Mouse (Mus musculus) myocyte (in vitro differentiated cells): ENCODE data around the gene Grid2.

Experiments used
- CEBPB ChIP-seq: IDR thresholded peaks from 2 replicates; pipeline ENCODE4 v1.6.1; 2011; ENCODE audit warnings: mild to moderate bottlenecking, moderate library complexity; ENCODE audit not compliant: poor library complexity, insufficient read depth, severe bottlenecking
- E2F4 ChIP-seq: IDR thresholded peaks from one replicate; pipeline ENCODE4 v1.6.1; 2011; ENCODE audit warnings: mild to moderate bottlenecking, control low read depth, moderate library complexity; ENCODE audit not compliant: insufficient read depth
- MAX ChIP-seq: IDR thresholded peaks from one replicate; pipeline ENCODE4 v1.6.1; 2011; ENCODE audit warnings: low read depth, mild to moderate bottlenecking, control low read depth
- MYOD1 ChIP-seq, 3 experiments: IDR thresholded peaks; one replicate each; pipeline ENCODE4 v1.6.1; 2011; ENCODE audit warnings: control low read depth in 2 of 3, low read depth in 2 of 3, mild to moderate bottlenecking in 2 of 3, moderate library complexity in 1 of 3; ENCODE audit not compliant: insufficient read length in 2 of 3, control insufficient read depth in 1 of 3
- MYOG ChIP-seq, 3 experiments: IDR thresholded peaks; one replicate each; pipeline ENCODE4 v1.6.1; 2011; ENCODE audit warnings: control low read depth in 2 of 3, low read depth in 2 of 3, mild to moderate bottlenecking in 2 of 3; ENCODE audit not compliant: insufficient read length in 2 of 3, control insufficient read depth in 1 of 3, insufficient read depth in 1 of 3
- POLR2A ChIP-seq: IDR thresholded peaks from one replicate; pipeline ENCODE4 v1.6.1; 2011; ENCODE audit warnings: low read depth, mild to moderate bottlenecking, control low read depth, moderate library complexity; ENCODE audit not compliant: insufficient read length
- POLR2AphosphoS2 ChIP-seq: IDR thresholded peaks from one replicate; pipeline ENCODE4 v1.6.1; 2011; ENCODE audit warnings: low read depth, control low read depth; ENCODE audit not compliant: insufficient read length
- REST ChIP-seq: IDR thresholded peaks from one replicate; pipeline ENCODE4 v1.6.1; 2011; ENCODE audit warnings: mild to moderate bottlenecking, control low read depth, moderate library complexity; ENCODE audit not compliant: insufficient read depth, insufficient read length
- SRF ChIP-seq: IDR thresholded peaks from one replicate; pipeline ENCODE4 v1.6.1; 2011; ENCODE audit warnings: low read depth; ENCODE audit not compliant: control insufficient read depth, insufficient read length
- TCF12 ChIP-seq: IDR thresholded peaks from one replicate; pipeline ENCODE4 v1.6.1; 2011; ENCODE audit warnings: mild to moderate bottlenecking, control low read depth; ENCODE audit not compliant: poor library complexity, insufficient read depth, severe bottlenecking
- TCF3 ChIP-seq: IDR thresholded peaks from one replicate; pipeline ENCODE4 v1.6.1; 2011; ENCODE audit warnings: low read depth, control low read depth; ENCODE audit not compliant: insufficient read length
- USF1 ChIP-seq: IDR thresholded peaks from one replicate; pipeline ENCODE4 v1.6.1; 2011; ENCODE audit warnings: low read depth, mild to moderate bottlenecking, control low read depth, moderate library complexity

- TF ChIP-seq POLR2A (no peak), MYOD1 (IDR thresholded peaks at IDR 0.05; ENCODE audit: control insufficient read depth in 1 of 3, insufficient read length in 2 of 3, low read depth in 2 of 3) (no peak), POLR2AphosphoS2 (no peak), MAX (no peak), USF1 (no peak), TCF12 (no peak), SRF (no peak), E2F4 (no peak), MYOG (IDR thresholded peaks at IDR 0.05; ENCODE audit: control insufficient read depth in 1 of 3, insufficient read depth in 1 of 3, insufficient read length in 2 of 3, low read depth in 2 of 3) (no peak), TCF3 (no peak), CEBPB (no peak), REST (no peak)
Observed at GRCm38 (mm10) chr6:64596835-64597234, 1341.2 kb downstream of the Grid2 start.
